Mouse (Mus musculus): ENCODE measurements around the gene Pdlim7. TPM values are rescaled to one million over a fixed set of nuclear protein-coding genes. Genes with fewer than 3 reads are reported as not detected.

Pdlim7 gene
- polyA plus RNA-seq, 2 experiments: 137 to 162 TPM

GRCm38 (mm10) chr13:55486916-55487577 lies 26.4 kb downstream of the Pdlim7 start:
- ATAC-seq (ENCODE audit: low FRiP score, low read depth) (peak; percentile 50), DNase-seq (ENCODE audit: low spot score) (no peak)
- under 1% methylated on average over 23 of the region's 29 CpGs for WGBS

GRCm38 (mm10) chr13:55486029-55486794 lies 27.3 kb downstream of the Pdlim7 start:
- H3K4me3 ChIP-seq (replicated peaks; ENCODE audit: low read length): peak overlapping the region; percentile 88
- WGBS: 35% methylated on average over 14 of the region's 14 CpGs
- DNase-seq (ENCODE audit: low spot score) (no peak), ATAC-seq (ENCODE audit: low FRiP score, low read depth) (no peak)
- H3K9me3 ChIP-seq (ENCODE audit: control insufficient read depth, low read length): no peaks in the 10 kb centered on the region
- H3K36me3 ChIP-seq (ENCODE audit: control insufficient read depth, insufficient read depth, low read length): peaks cover 28% of the 10 kb centered on the region
- peaks cover 32% of the 10 kb centered on the region for H3K4me1 ChIP-seq (ENCODE audit: control insufficient read depth, insufficient read depth, low read length)
- peak overlapping the region; percentile 100 for H3K9ac ChIP-seq (ENCODE audit: low read depth, low read length, severe bottlenecking)
- peak overlapping the region; percentile 79 for H3K4me2 ChIP-seq (replicated peaks; ENCODE audit: low read depth, low read length, severe bottlenecking)
- H3K27me3 ChIP-seq (ENCODE audit: control insufficient read depth, insufficient read depth, low read length): no peaks in the 10 kb centered on the region
- TF ChIP-seq POLR2A (IDR thresholded peaks at IDR 0.05; ENCODE audit: borderline replicate concordance, extremely low read depth, insufficient read depth, insufficient read length): no peak
- H3K27ac ChIP-seq (replicated peaks; ENCODE audit: low read depth, low read length): 0 out of 2 replicates have a peak overlapping the region, but pooled peaks have one; percentile 28

More at GRCm38 (mm10) chr13:55486916-55487577, 26.4 kb downstream of the Pdlim7 start:
- H3K36me3 ChIP-seq (ENCODE audit: control insufficient read depth, insufficient read depth, low read length): peaks cover 20% of the 10 kb centered on the region
- H3K27ac ChIP-seq (replicated peaks; ENCODE audit: low read depth, low read length): peak overlapping the region; percentile 90
- H3K9me3 ChIP-seq (ENCODE audit: control insufficient read depth, low read length): no peaks in the 10 kb centered on the region
- peak overlapping the region; percentile 100 for H3K9ac ChIP-seq (ENCODE audit: low read depth, low read length, severe bottlenecking)
- 0 out of 2 replicates have a peak, but pooled peaks have one; percentile 10 for TF ChIP-seq POLR2A (IDR thresholded peaks at IDR 0.05; ENCODE audit: borderline replicate concordance, extremely low read depth, insufficient read depth, insufficient read length)
- peak overlapping the region; percentile 79 for H3K4me2 ChIP-seq (replicated peaks; ENCODE audit: low read depth, low read length, severe bottlenecking)
- H3K27me3 ChIP-seq (ENCODE audit: control insufficient read depth, insufficient read depth, low read length): no peaks in the 10 kb centered on the region
- peak overlapping the region; percentile 88 for H3K4me3 ChIP-seq (replicated peaks; ENCODE audit: low read length)
- peaks cover 32% of the 10 kb centered on the region for H3K4me1 ChIP-seq (ENCODE audit: control insufficient read depth, insufficient read depth, low read length)

- no peak for TF ChIP-seq POLR2A (IDR thresholded peaks at IDR 0.05; ENCODE audit: borderline replicate concordance, extremely low read depth, insufficient read depth, insufficient read length)
- 0 out of 2 replicates have a peak overlapping the region, but pooled peaks have one; percentile 79 for H3K4me2 ChIP-seq (replicated peaks; ENCODE audit: low read depth, low read length, severe bottlenecking)
- 0 out of 2 replicates have a peak overlapping the region, but pooled peaks have one; percentile 21 for H3K9ac ChIP-seq (ENCODE audit: low read depth, low read length, severe bottlenecking)
- no peaks in the 10 kb centered on the region for H3K9me3 ChIP-seq (ENCODE audit: control insufficient read depth, low read length)
- no peak overlapping the region; the same call in 1 of the 2 replicates for H3K27ac ChIP-seq (replicated peaks; ENCODE audit: low read depth, low read length)
- DNase-seq (ENCODE audit: low spot score) (no peak), ATAC-seq (ENCODE audit: low FRiP score, low read depth) (no peak)
- no peaks in the 10 kb centered on the region for H3K27me3 ChIP-seq (ENCODE audit: control insufficient read depth, insufficient read depth, low read length)
- WGBS: 28% methylated on average over 7 of the region's 7 CpGs
- peaks cover 32% of the 10 kb centered on the region for H3K4me1 ChIP-seq (ENCODE audit: control insufficient read depth, insufficient read depth, low read length)
- no peak overlapping the region for H3K4me3 ChIP-seq (replicated peaks; ENCODE audit: low read length)
- H3K36me3 ChIP-seq (ENCODE audit: control insufficient read depth, insufficient read depth, low read length): peaks cover 44% of the 10 kb centered on the region
Measured at GRCm38 (mm10) chr13:55484520-55485088, 28.9 kb downstream of the Pdlim7 start.

GRCm38 (mm10) chr13:55483593-55483992 lies 29.9 kb downstream of the Pdlim7 start:
- peaks cover 54% of the 10 kb centered on the region for H3K36me3 ChIP-seq (ENCODE audit: control insufficient read depth, insufficient read depth, low read length)
- TF ChIP-seq POLR2A (IDR thresholded peaks at IDR 0.05; ENCODE audit: borderline replicate concordance, extremely low read depth, insufficient read depth, insufficient read length): no peak
- peaks cover 32% of the 10 kb centered on the region for H3K4me1 ChIP-seq (ENCODE audit: control insufficient read depth, insufficient read depth, low read length)
- no peaks in the 10 kb centered on the region for H3K27me3 ChIP-seq (ENCODE audit: control insufficient read depth, insufficient read depth, low read length)
- H3K9me3 ChIP-seq (ENCODE audit: control insufficient read depth, low read length): no peaks in the 10 kb centered on the region
- H3K27ac ChIP-seq (replicated peaks; ENCODE audit: low read depth, low read length): no peak overlapping the region; the same call in 1 of the 2 replicates
- H3K4me2 ChIP-seq (replicated peaks; ENCODE audit: low read depth, low read length, severe bottlenecking): no peak overlapping the region
- 54% methylated on average over 15 of the region's 15 CpGs for WGBS
- ATAC-seq (ENCODE audit: low FRiP score, low read depth) (no peak), DNase-seq (ENCODE audit: low spot score) (no peak)
- no peak overlapping the region for H3K9ac ChIP-seq (ENCODE audit: low read depth, low read length, severe bottlenecking)
- no peak overlapping the region for H3K4me3 ChIP-seq (replicated peaks; ENCODE audit: low read length)

- Histone ChIP-seq H3K4me1 (ENCODE audit: control insufficient read depth, insufficient read depth, low read length) (peaks cover 29% of the 10 kb centered on the region), H3K36me3 (ENCODE audit: control insufficient read depth, insufficient read depth, low read length) (peaks cover 56% of the 10 kb centered on the region), H3K9me3 (ENCODE audit: control insufficient read depth, low read length) (no peaks in the 10 kb centered on the region), H3K4me3 (replicated peaks; ENCODE audit: low read length) (no peak overlapping the region), H3K27me3 (ENCODE audit: control insufficient read depth, insufficient read depth, low read length) (no peaks in the 10 kb centered on the region), H3K27ac (replicated peaks; ENCODE audit: low read depth, low read length) (no peak overlapping the region; the same call in 1 of the 2 replicates), H3K9ac (ENCODE audit: low read depth, low read length, severe bottlenecking) (no peak overlapping the region), H3K4me2 (replicated peaks; ENCODE audit: low read depth, low read length, severe bottlenecking) (no peak overlapping the region)
- WGBS: 53% methylated on average over 9 of the region's 9 CpGs
- TF ChIP-seq POLR2A (IDR thresholded peaks at IDR 0.05; ENCODE audit: borderline replicate concordance, extremely low read depth, insufficient read depth, insufficient read length): no peak
- DNase-seq (ENCODE audit: low spot score) (no peak), ATAC-seq (ENCODE audit: low FRiP score, low read depth) (no peak)
Measured at GRCm38 (mm10) chr13:55483071-55483470, 30.4 kb downstream of the Pdlim7 start.

Data from limb, embryonic 14.5 days (tissue).